Mouse (Mus musculus): ENCODE results near the gene Mdh1b. TPM values are rescaled to one million over a fixed set of nuclear protein-coding genes. Genes with fewer than 3 reads are reported as not detected.

Mdh1b gene
- polyA plus RNA-seq, 1 experiment from 2014 or later: 0.25 TPM

DNA sequence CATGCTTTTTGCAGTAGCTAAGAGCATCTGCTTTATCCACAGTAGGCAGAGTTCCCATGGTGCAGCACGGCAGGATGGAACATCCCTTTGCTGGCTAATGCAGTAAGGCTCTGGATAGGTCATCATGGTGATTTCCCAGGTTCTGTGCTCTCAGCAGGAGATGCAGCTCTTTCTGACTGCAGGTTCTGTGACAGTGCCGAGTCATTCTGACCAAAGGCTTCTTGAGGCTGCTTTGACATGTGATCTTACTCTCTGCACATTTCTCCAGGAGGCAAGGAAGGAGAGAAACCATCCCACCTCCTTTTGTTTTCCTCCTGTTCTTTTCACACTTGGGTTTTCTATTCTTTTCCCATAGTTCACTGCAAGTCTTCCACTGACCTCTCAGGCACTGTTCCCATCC is 25.9 kb upstream of the Mdh1b start:
- H3K4me1 ChIP-seq (ENCODE audit: control insufficient read depth, insufficient read depth, low read length): no peaks in the 10 kb centered on the region
- H3K27ac ChIP-seq (ENCODE audit: low read depth, low read length): no peak overlapping the region
- peaks cover 5% of the 10 kb centered on the region; the same call in 1 of the 2 replicates for H3K36me3 ChIP-seq (ENCODE audit: control insufficient read depth, insufficient read depth, low read length)
- DNase-seq (ENCODE audit: low spot score, missing footprints) (no peak), ATAC-seq (ENCODE audit: low FRiP score) (no peak)
- 64% methylated on average over 2 of the region's 2 CpGs for WGBS
- H3K27me3 ChIP-seq (ENCODE audit: control insufficient read depth, insufficient read depth, low read length): no peaks in the 10 kb centered on the region
- no peaks in the 10 kb centered on the region for H3K9me3 ChIP-seq (ENCODE audit: control insufficient read depth, low read length)
- no peak overlapping the region for H3K4me3 ChIP-seq (ENCODE audit: low read depth, low read length)
- no peak overlapping the region for H3K9ac ChIP-seq (ENCODE audit: low read length)
- no peak overlapping the region for H3K4me2 ChIP-seq

DNA sequence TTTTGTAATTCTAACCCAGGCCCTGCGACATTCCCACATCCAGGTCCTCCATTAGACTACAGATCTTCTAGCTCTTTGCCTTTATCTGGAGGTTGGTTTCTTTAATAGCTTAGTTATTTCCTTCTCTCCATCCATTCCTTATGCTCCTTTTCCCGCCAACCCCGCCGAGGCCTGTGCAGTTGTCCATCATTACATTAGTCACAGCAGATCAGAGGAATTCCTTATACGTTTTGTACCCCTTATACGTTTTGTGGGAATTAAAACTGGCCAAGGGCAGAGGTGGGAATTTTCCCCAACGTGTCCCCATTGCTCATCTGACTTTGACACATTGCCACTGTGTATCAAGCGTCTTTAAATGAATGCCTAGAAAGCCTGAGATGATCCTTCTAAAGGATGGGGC is 322 bp downstream of the Mdh1b start:
- ATAC-seq (ENCODE audit: low FRiP score): no peak; the same call in 1 of the 2 replicates
- Histone ChIP-seq H3K9me3 (ENCODE audit: control insufficient read depth, low read length) (no peaks in the 10 kb centered on the region), H3K9ac (ENCODE audit: low read length) (no peak overlapping the region; the same call in 1 of the 2 replicates), H3K27ac (ENCODE audit: low read depth, low read length) (no peak overlapping the region), H3K4me2 (peak overlapping the region; percentile 58), H3K4me3 (ENCODE audit: low read depth, low read length) (peak overlapping the region; percentile 68), H3K27me3 (ENCODE audit: control insufficient read depth, insufficient read depth, low read length) (no peaks in the 10 kb centered on the region), H3K4me1 (ENCODE audit: control insufficient read depth, insufficient read depth, low read length) (peaks cover 10% of the 10 kb centered on the region), H3K36me3 (ENCODE audit: control insufficient read depth, insufficient read depth, low read length) (no peaks in the 10 kb centered on the region)
- 39% methylated on average over 8 of the region's 8 CpGs for WGBS
- no peak for DNase-seq (ENCODE audit: low spot score, missing footprints)

DNA sequence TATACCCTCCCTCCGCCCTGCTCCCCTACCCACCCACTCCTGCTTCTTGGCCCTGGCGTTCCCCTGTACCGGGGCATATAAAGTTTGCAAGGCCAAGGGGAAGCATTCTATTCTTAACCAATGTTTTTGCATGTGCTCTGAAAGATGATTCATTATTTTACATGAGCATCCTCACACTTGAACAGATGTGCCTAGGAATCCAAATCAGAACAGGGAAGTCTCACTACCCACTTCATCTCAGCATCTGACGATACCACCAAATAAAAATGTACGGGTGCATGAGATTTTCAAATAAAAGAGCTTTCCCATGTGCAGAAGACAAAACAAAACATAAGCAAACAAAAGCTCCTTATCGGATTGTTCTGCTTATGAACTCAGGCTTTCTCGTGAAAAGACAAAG is 10.0 kb downstream of the Mdh1b start:
- no peak for ATAC-seq (ENCODE audit: low FRiP score)
- no peaks in the 10 kb centered on the region for H3K9me3 ChIP-seq (ENCODE audit: control insufficient read depth, low read length)
- no peaks in the 10 kb centered on the region for H3K36me3 ChIP-seq (ENCODE audit: control insufficient read depth, insufficient read depth, low read length)
- H3K9ac ChIP-seq (ENCODE audit: low read length): no peak overlapping the region
- H3K4me2 ChIP-seq: no peak overlapping the region
- no peaks in the 10 kb centered on the region for H3K27me3 ChIP-seq (ENCODE audit: control insufficient read depth, insufficient read depth, low read length)
- no peak overlapping the region for H3K4me3 ChIP-seq (ENCODE audit: low read depth, low read length)
- DNase-seq (ENCODE audit: low spot score, missing footprints): no peak
- H3K4me1 ChIP-seq (ENCODE audit: control insufficient read depth, insufficient read depth, low read length): no peaks in the 10 kb centered on the region
- 83% methylated on average over 7 of the region's 7 CpGs for WGBS
- no peak overlapping the region for H3K27ac ChIP-seq (ENCODE audit: low read depth, low read length)

DNA sequence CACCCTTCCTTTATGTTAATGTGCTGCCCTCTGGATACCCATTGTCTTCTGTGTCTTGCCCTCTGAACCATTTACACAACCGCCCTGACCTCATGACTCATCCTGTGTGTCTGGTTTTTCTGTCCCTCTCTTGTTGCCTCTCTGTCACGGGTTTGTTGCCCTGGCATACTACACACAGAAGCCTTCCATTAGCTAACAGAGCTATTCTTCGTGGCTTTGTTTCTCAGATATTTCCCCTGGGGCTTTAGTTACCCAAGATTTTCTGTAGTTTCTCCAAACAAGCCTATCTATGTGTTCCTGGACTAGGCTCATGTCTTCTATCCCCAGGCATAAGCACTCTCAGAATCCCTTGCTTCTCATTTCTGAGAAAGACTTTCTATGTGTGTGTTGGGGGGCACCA is 21.2 kb downstream of the Mdh1b start:
- DNase-seq (ENCODE audit: low spot score, missing footprints): no peak
- no peak for ATAC-seq (ENCODE audit: low FRiP score)
- Histone ChIP-seq H3K4me3 (ENCODE audit: low read depth, low read length) (no peak overlapping the region), H3K9me3 (ENCODE audit: control insufficient read depth, low read length) (no peaks in the 10 kb centered on the region), H3K36me3 (ENCODE audit: control insufficient read depth, insufficient read depth, low read length) (no peaks in the 10 kb centered on the region), H3K9ac (ENCODE audit: low read length) (no peak overlapping the region), H3K4me1 (ENCODE audit: control insufficient read depth, insufficient read depth, low read length) (no peaks in the 10 kb centered on the region), H3K4me2 (no peak overlapping the region), H3K27ac (ENCODE audit: low read depth, low read length) (no peak overlapping the region), H3K27me3 (ENCODE audit: control insufficient read depth, insufficient read depth, low read length) (no peaks in the 10 kb centered on the region)
- 72% methylated on average over 3 of the region's 3 CpGs for WGBS

DNA sequence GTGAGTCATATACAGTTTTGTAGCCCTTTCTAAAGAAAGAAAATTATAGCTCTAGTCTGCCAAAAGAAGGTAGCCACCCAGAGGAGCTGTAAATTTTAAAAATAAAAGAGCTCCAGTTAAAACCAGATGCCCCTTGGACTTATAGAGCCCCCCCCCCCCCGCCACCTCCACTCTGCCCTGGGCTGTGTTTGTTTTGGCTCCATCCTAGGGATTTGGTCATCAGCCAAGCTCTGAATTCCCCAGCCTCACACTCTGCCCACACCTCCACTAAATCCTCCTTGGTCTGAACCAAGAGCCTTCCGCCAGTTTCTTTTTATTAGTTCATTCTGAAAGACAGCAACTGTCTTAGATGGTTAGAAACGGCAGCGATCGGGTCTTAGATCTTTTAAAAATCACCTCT is 24.4 kb downstream of the Mdh1b start:
- 80% methylated on average over 5 of the region's 5 CpGs for WGBS
- ATAC-seq (ENCODE audit: low FRiP score) (no peak), DNase-seq (ENCODE audit: low spot score, missing footprints) (no peak)
- Histone ChIP-seq H3K4me1 (ENCODE audit: control insufficient read depth, insufficient read depth, low read length) (no peaks in the 10 kb centered on the region), H3K9ac (ENCODE audit: low read length) (no peak overlapping the region), H3K27me3 (ENCODE audit: control insufficient read depth, insufficient read depth, low read length) (no peaks in the 10 kb centered on the region), H3K36me3 (ENCODE audit: control insufficient read depth, insufficient read depth, low read length) (no peaks in the 10 kb centered on the region), H3K4me2 (no peak overlapping the region), H3K9me3 (ENCODE audit: control insufficient read depth, low read length) (no peaks in the 10 kb centered on the region), H3K4me3 (ENCODE audit: low read depth, low read length) (no peak overlapping the region), H3K27ac (ENCODE audit: low read depth, low read length) (no peak overlapping the region)

DNA sequence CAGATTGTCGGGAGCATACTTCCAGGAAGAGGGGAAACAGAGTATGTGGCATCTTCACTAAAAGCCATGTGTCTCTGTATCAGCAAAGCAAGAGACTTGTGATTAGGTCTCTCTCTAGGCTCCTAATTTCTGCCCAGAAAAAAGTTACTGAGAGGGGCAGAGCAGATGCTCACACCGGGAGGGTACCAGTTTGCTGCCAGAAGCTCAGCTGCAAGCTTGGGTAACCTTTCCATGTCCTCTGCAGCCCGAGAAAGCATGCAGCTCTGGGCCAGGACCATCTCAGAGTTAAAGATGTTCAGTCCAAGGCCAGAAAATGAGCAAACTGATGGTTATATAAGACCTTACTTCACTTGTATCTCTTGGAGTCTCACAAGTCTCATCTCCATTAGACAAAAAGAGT is 33.3 kb downstream of the Mdh1b start:
- ATAC-seq (ENCODE audit: low FRiP score): no peak

GRCm38 (mm10) chr1:63686827-63687226 is 43.3 kb downstream of the Mdh1b start, which contains the start of gene Dytn:
Dytn (minus strand) TSS chr1:63686927.
- no peak within 1 kb of the TSS for H3K4me2 ChIP-seq
- H3K9ac ChIP-seq (ENCODE audit: low read length): no peak within 1 kb of the TSS
- WGBS: 86% methylated on average over 4 of the region's 4 CpGs
- no peak within 1 kb of the TSS for H3K27ac ChIP-seq (ENCODE audit: low read depth, low read length)
- no peaks in the 10 kb centered on the region for H3K27me3 ChIP-seq (ENCODE audit: control insufficient read depth, insufficient read depth, low read length)
- H3K36me3 ChIP-seq (ENCODE audit: control insufficient read depth, insufficient read depth, low read length): no peaks in the 10 kb centered on the region
- no peaks in the 10 kb centered on the region for H3K9me3 ChIP-seq (ENCODE audit: control insufficient read depth, low read length)
- no peak within 1 kb of the TSS for H3K4me3 ChIP-seq (ENCODE audit: low read depth, low read length)
- DNase-seq (ENCODE audit: low spot score, missing footprints): no peak
- no peaks in the 10 kb centered on the region for H3K4me1 ChIP-seq (ENCODE audit: control insufficient read depth, insufficient read depth, low read length)
- no peak for ATAC-seq (ENCODE audit: low FRiP score)

More for the DNA sequence above, 33.3 kb downstream of the Mdh1b start:
- 80% methylated on average over 3 of the region's 3 CpGs for WGBS
- Histone ChIP-seq H3K27ac (ENCODE audit: low read depth, low read length) (no peak overlapping the region), H3K4me1 (ENCODE audit: control insufficient read depth, insufficient read depth, low read length) (no peaks in the 10 kb centered on the region), H3K27me3 (ENCODE audit: control insufficient read depth, insufficient read depth, low read length) (no peaks in the 10 kb centered on the region), H3K36me3 (ENCODE audit: control insufficient read depth, insufficient read depth, low read length) (no peaks in the 10 kb centered on the region), H3K4me2 (no peak overlapping the region), H3K9ac (ENCODE audit: low read length) (no peak overlapping the region), H3K9me3 (ENCODE audit: control insufficient read depth, low read length) (no peaks in the 10 kb centered on the region), H3K4me3 (ENCODE audit: low read depth, low read length) (no peak overlapping the region)
- DNase-seq (ENCODE audit: low spot score, missing footprints): no peak

GRCm38 (mm10) chr1:63675975-63676374 is 54.1 kb downstream of the Mdh1b start:
- Histone ChIP-seq H3K36me3 (ENCODE audit: control insufficient read depth, insufficient read depth, low read length) (no peaks in the 10 kb centered on the region), H3K9me3 (ENCODE audit: control insufficient read depth, low read length) (no peaks in the 10 kb centered on the region), H3K4me1 (ENCODE audit: control insufficient read depth, insufficient read depth, low read length) (no peaks in the 10 kb centered on the region), H3K4me2 (no peak overlapping the region), H3K4me3 (ENCODE audit: low read depth, low read length) (no peak overlapping the region), H3K27ac (ENCODE audit: low read depth, low read length) (no peak overlapping the region), H3K9ac (ENCODE audit: low read length) (no peak overlapping the region), H3K27me3 (ENCODE audit: control insufficient read depth, insufficient read depth, low read length) (no peaks in the 10 kb centered on the region)
- no peak for ATAC-seq (ENCODE audit: low FRiP score)
- no peak for DNase-seq (ENCODE audit: low spot score, missing footprints)
- WGBS: 85% methylated on average over 3 of the region's 3 CpGs

- ATAC-seq (ENCODE audit: low FRiP score) (no peak; the same call in 1 of the 2 replicates), DNase-seq (ENCODE audit: low spot score, missing footprints) (peak; percentile 88)
- H3K27ac ChIP-seq (ENCODE audit: low read depth, low read length): no peak overlapping the region
- peaks cover 3% of the 10 kb centered on the region; the same call in 1 of the 2 replicates for H3K4me1 ChIP-seq (ENCODE audit: control insufficient read depth, insufficient read depth, low read length)
- no peaks in the 10 kb centered on the region for H3K9me3 ChIP-seq (ENCODE audit: control insufficient read depth, low read length)
- H3K36me3 ChIP-seq (ENCODE audit: control insufficient read depth, insufficient read depth, low read length): no peaks in the 10 kb centered on the region
- no peak overlapping the region for H3K9ac ChIP-seq (ENCODE audit: low read length)
- H3K27me3 ChIP-seq (ENCODE audit: control insufficient read depth, insufficient read depth, low read length): no peaks in the 10 kb centered on the region
- no peak overlapping the region for H3K4me2 ChIP-seq
- H3K4me3 ChIP-seq (ENCODE audit: low read depth, low read length): no peak overlapping the region
- 12% methylated on average over 3 of the region's 3 CpGs for WGBS
These were observed 61.3 kb downstream of the Mdh1b start for GRCm38 (mm10) chr1:63668852-63669160.
